Mouse (Mus musculus) induced T-regulatory cell, adult 2 months (primary cell): ENCODE data around the gene Oscp1.
A peak's percentile ranks its signal among the peaks of the same experiment; 100 is the strongest.

Experiments
- DNase-seq: peaks from one replicate; pipeline ENCODE4 v3.0.0-alpha.2; 2012; ENCODE audit warnings: low read depth

The Oscp1 gene

GRCm38 (mm10) chr4:126058134-126058996, at the start of gene Oscp1:
Gene Oscp1 (plus strand): TSS chr4:126058565.
- peak; percentile 96 for DNase-seq

GRCm38 (mm10) chr4:126017676-126018332, 40.6 kb upstream of the Oscp1 start:
- DNase-seq, result no peak

GRCm38 (mm10) chr4:126018966-126019538, 39.3 kb upstream of the Oscp1 start:
- no peak for DNase-seq

- DNase-seq, result no peak
These were observed 34.0 kb upstream of the Oscp1 start, which contains the start of gene Csf3r for GRCm38 (mm10) chr4:126024303-126024900. Gene Csf3r (plus strand): TSS chr4:126024550.

GRCm38 (mm10) chr4:126025801-126026200, 32.6 kb upstream of the Oscp1 start:
- no peak for DNase-seq

GRCm38 (mm10) chr4:126027980-126028379, 30.4 kb upstream of the Oscp1 start:
- DNase-seq, result no peak

DNA sequence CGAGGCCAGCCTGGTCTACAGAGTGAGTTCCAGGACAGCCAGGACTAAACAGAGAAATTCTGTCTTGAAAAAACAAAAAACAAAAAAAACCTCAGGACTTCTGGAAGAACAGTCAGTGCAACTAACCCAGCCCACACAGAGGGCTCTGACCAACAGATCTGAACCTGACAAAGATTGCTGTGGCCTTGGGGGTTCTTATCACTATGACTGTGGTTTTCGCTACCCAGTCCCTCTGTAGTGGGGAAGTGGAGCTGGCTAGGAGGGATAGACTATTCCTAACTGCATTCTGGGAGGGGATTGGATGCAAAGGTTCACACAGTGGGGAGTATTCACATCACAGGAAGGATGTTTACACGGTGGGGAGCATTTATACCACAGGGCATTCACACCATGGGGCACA, 29.3 kb upstream of the Oscp1 start:
- no peak for DNase-seq

- no peak for DNase-seq
These were observed 27.7 kb upstream of the Oscp1 start for GRCm38 (mm10) chr4:126030705-126031104.

GRCm38 (mm10) chr4:126035413-126035812, 23.0 kb upstream of the Oscp1 start:
- DNase-seq, result no peak

- DNase-seq, result peak; percentile 90
These were observed 11.3 kb upstream of the Oscp1 start, which contains the start of gene Mrps15 for GRCm38 (mm10) chr4:126046851-126047585. Gene Mrps15 (plus strand): TSS chr4:126046925.

- no peak for DNase-seq
These were observed 6.7 kb upstream of the Oscp1 start for GRCm38 (mm10) chr4:126051617-126052016.

GRCm38 (mm10) chr4:126057207-126058133, 895 bp upstream of the Oscp1 start:
- DNase-seq, result peak; percentile 43

- no peak for DNase-seq
These were observed 615 bp downstream of the Oscp1 start for GRCm38 (mm10) chr4:126058997-126059362.

- DNase-seq, result no peak
These were observed 4.5 kb downstream of the Oscp1 start for GRCm38 (mm10) chr4:126062856-126063255.

GRCm38 (mm10) chr4:126065241-126065640, 6.9 kb downstream of the Oscp1 start:
- no peak for DNase-seq

DNA sequence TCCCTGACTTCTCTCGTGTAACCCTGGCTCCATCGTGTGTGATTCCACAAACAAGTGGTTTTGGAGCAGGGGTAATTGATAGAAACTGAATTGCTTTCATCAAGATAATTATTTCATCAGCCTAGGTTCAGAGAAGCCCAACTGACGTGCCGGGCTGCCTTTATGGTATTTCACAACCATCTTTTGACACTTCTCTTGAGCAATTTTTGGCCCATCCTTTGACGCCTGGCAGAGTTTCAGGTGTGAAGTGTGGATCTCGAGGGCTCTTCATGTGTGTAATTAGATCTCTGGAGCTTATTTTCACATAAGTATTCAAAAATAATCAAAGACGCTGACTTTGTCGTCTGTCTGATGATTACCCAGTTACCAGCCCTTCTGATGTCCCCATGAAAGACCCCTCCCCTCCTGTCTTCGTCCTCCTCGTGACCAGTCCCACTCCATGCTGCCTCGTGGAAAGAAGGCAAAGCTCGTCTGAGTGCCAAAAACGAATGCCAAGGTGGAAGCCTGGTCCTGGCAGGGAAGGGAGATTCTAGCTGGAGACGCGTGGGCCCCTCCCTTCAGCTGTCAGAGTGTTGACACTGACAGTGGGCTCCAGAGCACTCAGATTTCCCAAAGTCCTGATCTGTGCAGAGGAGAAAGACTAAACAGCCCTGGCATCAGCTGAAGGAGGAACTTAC, 9.2 kb downstream of the Oscp1 start:
- DNase-seq, result no peak

DNA sequence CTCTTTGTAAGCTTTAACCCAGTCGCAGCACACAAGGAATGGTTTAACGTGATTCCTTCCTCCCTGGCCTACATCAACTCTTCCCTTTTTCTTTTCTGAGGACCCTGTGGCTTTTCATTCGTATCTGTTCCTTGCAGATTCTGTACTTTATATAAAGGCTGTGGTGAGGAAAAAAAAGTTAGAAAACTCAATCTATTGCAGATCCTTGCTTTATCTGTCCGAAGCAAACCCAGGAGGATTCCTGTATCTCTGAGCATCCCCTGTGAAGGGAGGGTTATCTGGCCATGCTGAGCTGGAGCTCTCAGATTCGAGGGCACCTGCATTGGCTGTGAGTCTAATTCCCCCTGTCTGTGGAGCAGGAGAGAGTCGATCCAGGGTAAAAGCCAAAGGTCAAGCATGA, 10.5 kb downstream of the Oscp1 start:
- no peak for DNase-seq

- no peak for DNase-seq
These were observed 19.5 kb downstream of the Oscp1 start for GRCm38 (mm10) chr4:126077833-126078232.

GRCm38 (mm10) chr4:126079266-126079665, 20.9 kb downstream of the Oscp1 start:
- no peak for DNase-seq

- DNase-seq, result no peak
These were observed 23.2 kb downstream of the Oscp1 start for GRCm38 (mm10) chr4:126081601-126082000.
